Mouse (Mus musculus): ENCODE results near the gene Sgip1.
A peak's percentile ranks its signal among the peaks of the same experiment; 100 is the strongest.

DNA sequence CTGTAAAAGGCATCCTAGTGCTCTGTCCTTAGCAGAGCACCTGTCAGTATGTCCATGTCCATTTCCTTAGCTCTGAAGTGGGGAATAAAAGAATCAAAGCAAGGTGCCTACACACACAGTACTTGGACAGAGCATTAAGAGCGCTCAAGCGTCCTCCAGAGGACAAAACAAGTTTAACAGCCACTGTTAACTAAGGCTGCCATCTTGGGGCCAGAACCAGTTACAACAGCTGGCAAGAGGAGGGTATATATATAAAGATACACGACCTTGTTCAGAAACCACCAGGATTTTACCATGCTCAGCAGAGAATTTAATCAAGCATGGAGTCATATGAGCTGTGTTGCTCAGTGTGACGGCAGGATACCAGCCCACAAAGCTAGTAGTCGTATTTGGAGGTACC, 16.7 kb upstream of the Sgip1 start:
- TF ChIP-seq CTCF (conservative IDR thresholded peaks at IDR 0.05; ENCODE audit: low read length) (peak; percentile 63), NANOG (IDR thresholded peaks at IDR 0.05; ENCODE audit: borderline replicate concordance, low read length) (no peak), POU5F1 (IDR thresholded peaks at IDR 0.05; ENCODE audit: borderline replicate concordance, low read length) (no peak)
